Mouse (Mus musculus) neural tube, embryonic 12.5 days (tissue): ENCODE data around the gene Ccdc124. TPM values are rescaled to one million over a fixed set of nuclear protein-coding genes. Genes with fewer than 3 reads are reported as not detected.

Source experiments
- ATAC-seq: fragments of 200-750 bp; cut with Nextera tagmentation; 2 replicates; pipeline ENCODE4 v1.8.0; 2017; ENCODE audit warnings: low read depth, mild to moderate bottlenecking, moderate TSS enrichment, moderate library complexity; ENCODE audit not compliant: low FRiP score
- H3K27ac ChIP-seq: fragments of 300-500 bp; sonication (generic); 2 replicates; pipeline ENCODE4 v1.5.1; 2016
- H3K27me3 ChIP-seq: fragments of 300-500 bp; sonication (generic); replicated peaks from 2 replicates; pipeline ENCODE4 v1.6.1; 2016; ENCODE audit warnings: mild to moderate bottlenecking
- H3K36me3 ChIP-seq: fragments of 300-500 bp; sonication (generic); 2 replicates; pipeline ENCODE4 v1.6.1; 2016; ENCODE audit warnings: mild to moderate bottlenecking
- H3K4me1 ChIP-seq: fragments of 300-500 bp; sonication (generic); 2 replicates; pipeline ENCODE4 v1.6.1; 2016
- H3K4me2 ChIP-seq: fragments of 300-500 bp; sonication (generic); replicated peaks from 2 replicates; pipeline ENCODE4 v1.6.1; 2016; ENCODE audit warnings: mild to moderate bottlenecking
- H3K4me3 ChIP-seq: fragments of 300-500 bp; sonication (generic); 2 replicates; pipeline ENCODE4 v1.5.1; 2016
- H3K9ac ChIP-seq: fragments of 300-500 bp; sonication (generic); 2 replicates; pipeline ENCODE4 v1.6.1; 2016; ENCODE audit warnings: mild to moderate bottlenecking
- H3K9me3 ChIP-seq: fragments of 300-500 bp; sonication (generic); 2 replicates; pipeline ENCODE4 v1.6.1; 2016; ENCODE audit warnings: mild to moderate bottlenecking
- WGBS: fragments of 180-500 bp; shearing (Covaris S2); methylation state at CpG from one replicate; pipeline ENCODE4 v1.1.7; 2016; 5-methylcytosine and 5-hydroxymethylcytosine counted together
- polyA plus RNA-seq: library from polyadenylated mRNA; unstranded; fragments of >200 nt; fragmentation: Nextera tagmentation; extraction: Ambion mirVana; gene quantifications from 2 replicates; pipeline ENCODE4 v1.2.1, GENCODE M21; 2016

Gene Ccdc124
- polyA plus RNA-seq, 1 experiment from 2014 or later: 142 TPM

DNA sequence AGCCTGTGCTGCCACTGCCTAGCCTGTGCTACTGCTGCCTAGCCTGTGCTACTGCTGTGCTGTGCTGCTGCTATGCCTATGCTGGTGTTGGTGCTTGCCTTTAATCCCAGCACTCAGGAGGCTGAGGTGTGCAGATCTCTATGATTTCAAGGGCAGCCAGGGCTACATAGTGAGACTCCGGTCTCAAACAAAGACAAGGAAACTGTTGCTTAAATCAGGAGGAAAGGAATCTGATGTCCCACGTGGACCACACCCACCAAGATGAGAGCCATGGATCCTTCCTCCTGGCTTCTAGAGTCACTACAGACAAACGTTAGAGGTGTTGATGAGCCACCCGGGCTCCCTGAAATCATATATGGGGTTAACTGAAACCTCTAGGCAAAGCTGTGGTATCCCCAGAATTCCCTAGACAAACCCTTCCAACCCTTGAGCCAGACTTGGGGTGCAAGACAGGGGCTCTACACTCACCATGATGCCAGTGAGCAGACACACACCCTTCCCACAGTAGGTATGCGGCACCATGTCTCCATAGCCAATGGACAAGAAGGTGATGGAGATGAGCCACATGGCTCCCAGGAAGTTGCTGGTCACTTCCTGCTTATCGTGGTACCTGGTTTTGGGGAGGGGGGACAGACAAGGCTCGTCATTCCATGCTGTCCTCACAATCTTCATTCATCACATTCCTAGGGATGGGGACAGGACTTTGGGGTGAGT, 23.4 kb downstream of the Ccdc124 start:
- Histone ChIP-seq H3K36me3 (peaks cover 24% of the 10 kb centered on the region), H3K27ac (no peak overlapping the region), H3K9ac (no peak overlapping the region), H3K9me3 (no peaks in the 10 kb centered on the region), H3K4me3 (no peak overlapping the region), H3K4me2 (no peak overlapping the region), H3K27me3 (no peaks in the 10 kb centered on the region), H3K4me1 (no peaks in the 10 kb centered on the region; the same call in 1 of the 2 replicates)
- no peak for ATAC-seq
- WGBS: 83% methylated on average over 7 of the region's 7 CpGs

DNA sequence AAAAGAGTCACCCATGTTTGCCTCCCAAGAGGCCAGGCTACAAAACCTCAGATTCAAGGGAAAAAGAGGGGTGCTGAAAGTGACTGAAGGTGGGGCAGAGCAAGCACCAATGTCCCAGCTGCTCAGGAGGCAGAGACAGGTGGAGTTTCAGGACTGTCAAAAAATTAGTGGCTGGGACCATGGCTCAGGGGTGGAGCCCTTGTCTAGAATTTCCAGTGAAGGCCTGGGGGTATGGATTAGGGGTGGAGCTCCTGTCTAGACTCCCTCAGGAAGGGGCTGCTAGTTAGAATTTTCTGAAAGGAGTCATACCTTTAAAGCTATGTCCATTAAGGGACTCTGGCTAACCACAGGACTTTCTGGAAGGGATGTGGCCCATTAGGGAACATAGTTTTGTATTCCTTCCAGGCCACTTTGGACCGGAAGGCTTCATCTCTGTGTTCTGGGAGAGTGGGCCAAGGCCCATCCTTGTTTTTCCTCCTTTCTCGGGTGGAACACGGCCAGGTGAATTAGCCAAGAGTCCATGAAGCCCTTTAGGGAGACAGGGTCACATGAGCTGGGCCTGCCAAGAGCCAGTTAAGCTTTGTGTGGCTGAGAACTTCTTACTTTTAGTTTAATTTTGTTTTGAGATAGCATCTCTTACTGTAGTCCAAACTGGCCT, 24.3 kb downstream of the Ccdc124 start:
- Histone ChIP-seq H3K4me2 (no peak overlapping the region), H3K4me3 (no peak overlapping the region), H3K9me3 (no peaks in the 10 kb centered on the region), H3K27ac (no peak overlapping the region), H3K9ac (no peak overlapping the region), H3K4me1 (peaks cover 3% of the 10 kb centered on the region; the same call in 1 of the 2 replicates), H3K36me3 (peaks cover 18% of the 10 kb centered on the region), H3K27me3 (no peaks in the 10 kb centered on the region)
- no peak for ATAC-seq
- WGBS: 91% methylated on average over 3 of the region's 3 CpGs

DNA sequence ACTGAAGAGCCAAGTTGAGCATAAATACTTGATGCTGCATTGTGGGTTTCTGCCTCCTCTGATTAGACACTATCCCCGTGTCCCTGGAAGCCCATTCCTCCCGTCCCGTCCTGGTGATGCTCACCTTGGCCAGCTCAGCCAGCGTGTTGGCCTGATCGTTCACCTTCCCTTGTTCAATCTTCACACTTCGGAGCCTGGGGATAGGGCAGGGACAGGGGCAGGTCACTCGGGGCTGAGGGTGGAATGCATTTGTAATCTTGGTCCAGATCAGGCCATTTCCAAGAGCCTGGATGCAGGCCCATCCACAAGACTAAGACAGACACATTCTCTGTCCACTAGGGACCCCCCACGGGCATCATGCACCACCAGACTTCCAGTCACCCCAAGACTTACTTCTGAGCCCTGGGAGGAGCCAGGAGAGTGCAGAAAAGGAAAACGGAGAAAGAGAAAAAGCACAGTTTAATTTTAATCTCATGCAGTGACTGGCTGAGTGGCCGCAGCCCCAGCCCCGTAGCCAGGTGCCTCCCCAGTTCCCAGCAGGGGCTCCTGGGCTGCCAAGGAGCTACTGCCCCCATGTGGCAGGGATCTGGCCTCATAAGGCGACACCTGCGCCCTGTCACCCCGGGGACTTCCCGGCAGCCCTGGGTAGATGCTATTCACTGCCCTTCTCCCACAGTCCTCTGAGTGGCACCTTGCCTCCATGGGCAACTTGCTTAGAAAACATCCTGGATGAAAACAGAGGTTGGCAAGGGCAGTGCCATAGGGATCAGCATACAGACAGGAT, 27.2 kb downstream of the Ccdc124 start:
- Histone ChIP-seq H3K4me3 (no peak overlapping the region), H3K9me3 (no peaks in the 10 kb centered on the region), H3K36me3 (0 out of 2 replicates have a peak, but pooled peaks cover 1% of the 10 kb centered on the region), H3K4me2 (no peak overlapping the region), H3K27ac (no peak overlapping the region), H3K27me3 (no peaks in the 10 kb centered on the region), H3K9ac (no peak overlapping the region), H3K4me1 (peaks cover 3% of the 10 kb centered on the region; the same call in 1 of the 2 replicates)
- ATAC-seq: no peak
- 58% methylated on average over 15 of the region's 15 CpGs for WGBS

DNA sequence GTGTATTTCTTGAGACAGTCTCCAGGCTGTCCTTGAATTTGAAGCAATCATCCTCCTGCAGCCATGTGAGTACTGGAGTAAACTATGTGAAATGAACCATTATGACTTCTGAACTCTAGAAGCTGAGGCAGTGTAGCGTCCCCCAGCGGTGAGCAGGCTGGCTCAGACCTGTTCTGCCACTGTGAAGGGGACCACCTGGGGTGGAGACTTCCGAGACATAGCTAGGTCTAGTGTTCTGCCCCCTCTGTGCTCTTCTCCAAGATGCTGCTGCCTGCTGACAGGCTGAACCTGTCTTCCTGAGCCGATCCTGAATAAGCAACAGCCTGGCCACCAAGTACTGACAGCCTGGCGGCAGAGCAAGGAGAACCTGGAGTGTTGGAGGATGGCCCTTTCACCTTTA, 28.6 kb downstream of the Ccdc124 start:
- no peaks in the 10 kb centered on the region for H3K27me3 ChIP-seq
- H3K4me1 ChIP-seq: peaks cover 3% of the 10 kb centered on the region; the same call in 1 of the 2 replicates
- H3K36me3 ChIP-seq: no peaks in the 10 kb centered on the region
- no peak overlapping the region for H3K4me2 ChIP-seq
- 39% methylated on average over 5 of the region's 5 CpGs for whole genome bisulfite sequencing
- H3K27ac ChIP-seq: no peak overlapping the region
- H3K9ac ChIP-seq: no peak overlapping the region
- no peak overlapping the region for H3K4me3 ChIP-seq
- ATAC-seq: no peak
- no peaks in the 10 kb centered on the region for H3K9me3 ChIP-seq

DNA sequence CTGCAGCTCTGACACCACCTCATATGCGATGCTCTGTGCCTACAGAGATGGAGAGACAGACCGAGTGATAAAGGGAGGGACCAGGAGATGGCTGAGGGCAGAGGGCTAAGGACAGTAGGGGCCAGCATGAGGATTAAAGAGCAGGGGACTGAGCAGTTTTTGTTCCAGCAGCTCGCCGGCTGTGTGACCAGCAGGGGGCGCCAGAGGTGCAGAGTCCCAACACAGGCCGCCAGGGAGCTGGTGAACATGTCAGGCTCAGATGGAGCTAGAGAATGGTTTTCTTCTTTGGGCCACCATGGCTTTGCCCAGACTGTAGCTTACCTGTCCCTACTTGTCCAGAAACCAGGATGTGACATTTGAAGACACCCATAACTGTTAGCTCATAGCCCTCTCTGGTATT, 29.2 kb downstream of the Ccdc124 start:
- H3K9ac ChIP-seq: 0 out of 2 replicates have a peak overlapping the region, but pooled peaks have one; percentile 19
- 0 out of 2 replicates have a peak, but pooled peaks have one; percentile 1 for ATAC-seq

DNA sequence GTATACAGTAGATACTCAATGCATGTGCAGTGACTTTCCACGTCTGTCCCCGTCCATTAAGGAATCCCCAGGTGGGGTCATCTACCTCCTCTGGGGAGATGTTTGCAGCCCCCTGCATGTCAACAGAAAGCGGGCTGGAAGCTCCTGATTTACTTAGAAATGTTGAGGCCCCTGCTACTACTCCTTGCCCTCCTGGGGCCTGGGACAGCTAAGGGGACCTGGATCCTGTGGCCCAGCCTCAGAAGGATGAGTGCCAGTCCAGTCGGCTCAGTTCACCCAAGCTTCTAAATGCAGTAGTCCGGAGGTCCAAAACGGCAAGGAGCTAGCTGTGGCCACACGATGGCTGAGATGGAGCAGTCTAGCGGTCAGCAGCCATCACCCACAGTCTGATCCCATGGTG, 29.8 kb downstream of the Ccdc124 start:
- Histone ChIP-seq H3K4me1 (peaks cover 6% of the 10 kb centered on the region; the same call in 1 of the 2 replicates), H3K27me3 (no peaks in the 10 kb centered on the region), H3K9ac (0 out of 2 replicates have a peak overlapping the region, but pooled peaks have one; percentile 19), H3K4me2 (no peak overlapping the region), H3K36me3 (no peaks in the 10 kb centered on the region), H3K27ac (no peak overlapping the region), H3K9me3 (no peaks in the 10 kb centered on the region), H3K4me3 (no peak overlapping the region)
- 91% methylated on average over 8 of the region's 8 CpGs for WGBS
- no peak for ATAC-seq

More for the DNA sequence above, 29.2 kb downstream of the Ccdc124 start:
- H3K4me2 ChIP-seq: no peak overlapping the region
- no peaks in the 10 kb centered on the region for H3K27me3 ChIP-seq
- no peaks in the 10 kb centered on the region for H3K36me3 ChIP-seq
- WGBS: 3% methylated on average over 6 of the region's 6 CpGs
- no peak overlapping the region for H3K4me3 ChIP-seq
- H3K9me3 ChIP-seq: no peaks in the 10 kb centered on the region
- peaks cover 3% of the 10 kb centered on the region; the same call in 1 of the 2 replicates for H3K4me1 ChIP-seq
- no peak overlapping the region for H3K27ac ChIP-seq

DNA sequence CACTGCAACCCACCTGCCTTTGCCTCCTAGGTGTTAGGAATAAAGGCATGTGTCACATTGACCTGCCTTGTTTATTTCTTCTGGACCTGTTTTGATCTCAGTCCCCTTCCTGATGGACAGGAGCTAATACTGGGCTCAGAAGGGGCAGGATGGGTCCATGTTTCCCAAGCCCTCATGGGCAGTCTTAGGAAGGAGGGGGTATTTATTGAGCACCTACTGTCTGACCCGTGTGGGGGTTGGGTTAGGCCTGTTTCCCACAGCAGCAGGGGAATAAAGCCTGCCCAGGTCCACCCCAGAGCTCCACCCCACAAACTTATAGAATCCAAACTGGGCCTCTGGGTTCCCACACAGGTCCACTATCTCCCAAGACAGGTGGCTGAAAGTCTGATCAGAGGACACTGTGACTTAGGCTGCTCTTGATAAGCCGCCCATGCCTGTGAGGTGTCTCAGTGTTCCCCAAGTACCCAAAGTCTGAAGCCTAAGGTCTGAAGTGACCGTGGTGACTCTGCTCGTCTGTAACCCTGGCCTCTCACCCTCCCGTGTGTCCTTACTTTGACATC, 30.4 kb downstream of the Ccdc124 start:
- Histone ChIP-seq H3K9me3 (no peaks in the 10 kb centered on the region), H3K4me3 (no peak overlapping the region), H3K9ac (no peak overlapping the region), H3K27me3 (no peaks in the 10 kb centered on the region), H3K27ac (no peak overlapping the region), H3K36me3 (no peaks in the 10 kb centered on the region), H3K4me1 (peaks cover 12% of the 10 kb centered on the region), H3K4me2 (no peak overlapping the region)
- 82% methylated on average over 5 of the region's 5 CpGs for WGBS
- no peak for ATAC-seq

DNA sequence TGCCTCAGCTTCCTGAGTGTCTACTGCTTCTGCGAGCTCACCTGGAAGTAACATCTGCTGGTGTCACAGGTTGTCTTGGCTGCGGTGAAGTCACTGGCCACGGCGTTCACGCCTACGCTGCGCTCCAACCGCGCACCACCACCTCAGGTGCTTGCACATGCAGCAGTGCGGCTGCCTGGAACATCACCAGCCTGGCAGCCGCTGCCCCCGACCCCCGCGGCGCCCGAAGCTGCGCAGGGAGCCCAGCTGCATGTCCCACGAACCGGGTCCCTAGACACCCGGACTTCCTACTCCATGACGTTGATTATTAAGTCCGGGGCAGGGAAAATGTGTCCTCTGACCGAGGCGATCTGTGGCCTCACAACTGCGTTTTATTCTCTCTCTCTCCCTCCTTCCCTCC, 31.3 kb downstream of the Ccdc124 start:
- H3K9me3 ChIP-seq: no peaks in the 10 kb centered on the region
- H3K27ac ChIP-seq: no peak overlapping the region
- H3K36me3 ChIP-seq: no peaks in the 10 kb centered on the region
- H3K4me2 ChIP-seq: no peak overlapping the region
- H3K9ac ChIP-seq: no peak overlapping the region
- 68% methylated on average over 25 of the region's 25 CpGs for WGBS
- peaks cover 12% of the 10 kb centered on the region for H3K4me1 ChIP-seq
- no peak for ATAC-seq
- no peak overlapping the region for H3K4me3 ChIP-seq
- H3K27me3 ChIP-seq: no peaks in the 10 kb centered on the region

DNA sequence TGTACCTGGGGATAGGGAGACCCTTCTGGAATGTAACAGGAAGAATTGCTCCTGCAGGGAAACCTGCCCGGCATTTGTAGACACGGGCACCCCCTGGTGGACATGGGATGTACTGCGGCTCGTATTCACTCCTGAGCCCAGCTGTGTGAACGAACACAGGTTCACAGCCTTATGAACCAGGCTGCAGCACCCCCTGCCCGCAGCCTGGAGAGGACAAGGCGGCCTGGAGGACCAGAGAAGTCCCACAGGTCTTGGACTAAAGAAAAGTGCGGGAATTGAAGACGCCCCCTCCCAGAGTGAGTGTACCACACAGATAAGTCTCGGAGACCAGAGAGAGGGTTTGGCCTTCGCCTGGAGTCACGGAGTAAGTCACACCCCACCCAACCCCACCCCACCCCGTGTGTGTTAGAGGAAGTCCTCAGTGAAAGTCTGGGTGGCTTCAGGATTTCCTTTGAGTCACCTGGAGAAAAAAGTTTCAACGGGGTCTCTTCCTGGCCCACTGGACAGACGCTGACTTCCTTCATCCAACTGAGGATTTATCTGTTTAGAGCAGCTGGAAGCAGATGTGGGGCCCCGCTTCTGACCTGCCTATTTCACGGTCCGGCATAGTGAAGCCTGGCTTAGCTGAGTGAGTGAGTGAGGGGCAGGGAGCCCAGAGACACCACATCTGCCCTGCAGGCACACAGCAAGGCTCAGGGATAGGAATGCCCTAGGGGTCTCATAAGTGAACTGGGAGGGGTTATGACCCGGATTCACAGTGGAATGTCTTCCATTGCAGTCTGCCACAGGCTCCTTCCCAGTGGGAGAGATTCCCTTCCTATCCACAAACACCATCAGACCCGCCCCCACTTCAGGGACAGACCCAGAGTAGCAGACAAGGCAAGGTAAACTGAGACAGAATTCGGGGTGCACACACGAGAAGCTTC, 32.3 kb downstream of the Ccdc124 start:
- Histone ChIP-seq H3K27ac (no peak overlapping the region), H3K9ac (no peak overlapping the region), H3K4me3 (no peak overlapping the region), H3K27me3 (no peaks in the 10 kb centered on the region), H3K4me1 (peaks cover 12% of the 10 kb centered on the region), H3K9me3 (no peaks in the 10 kb centered on the region), H3K4me2 (no peak overlapping the region), H3K36me3 (no peaks in the 10 kb centered on the region)
- ATAC-seq: no peak
- WGBS: 39% methylated on average over 22 of the region's 22 CpGs

DNA sequence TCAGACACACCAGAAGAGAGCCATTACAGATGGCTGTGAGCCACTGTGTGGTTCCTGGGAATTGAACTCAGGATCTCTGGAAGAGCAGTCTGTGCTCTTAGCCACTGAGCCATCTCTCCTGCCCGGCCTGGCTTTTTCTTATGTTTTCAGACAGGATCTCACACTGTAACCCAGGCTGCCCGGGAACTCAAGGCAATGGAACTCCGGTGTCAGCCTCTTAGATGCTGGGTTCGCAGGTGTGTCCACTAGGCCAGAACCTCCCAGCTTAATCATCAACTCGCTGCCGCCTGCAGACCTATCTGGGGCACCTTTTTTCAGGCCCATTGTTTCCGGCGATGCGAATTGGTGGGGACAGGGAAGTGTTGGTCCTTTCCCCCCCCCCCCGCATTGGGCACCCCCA, 33.1 kb downstream of the Ccdc124 start:
- H3K9ac ChIP-seq: no peak overlapping the region
- peaks cover 6% of the 10 kb centered on the region; the same call in 1 of the 2 replicates for H3K36me3 ChIP-seq
- WGBS: 51% methylated on average over 10 of the region's 10 CpGs
- H3K4me2 ChIP-seq: no peak overlapping the region
- no peaks in the 10 kb centered on the region for H3K27me3 ChIP-seq
- no peak for ATAC-seq
- H3K4me1 ChIP-seq: peaks cover 12% of the 10 kb centered on the region
- H3K4me3 ChIP-seq: no peak overlapping the region
- no peak overlapping the region for H3K27ac ChIP-seq
- H3K9me3 ChIP-seq: no peaks in the 10 kb centered on the region
